Mouse (Mus musculus): ENCODE results near the gene Rpl19.

GRCm38 (mm10) chr11:98019883-98020610 is 6.5 kb upstream of the Rpl19 start:
- TF ChIP-seq POLR2A (IDR thresholded peaks at IDR 0.05; ENCODE audit: low read depth, low read length) = no peak
- no peak for TF ChIP-seq MAFK (IDR thresholded peaks at IDR 0.05; ENCODE audit: insufficient replicate concordance, low read length)
- no peak for TF ChIP-seq EP300 (IDR thresholded peaks at IDR 0.05; ENCODE audit: low read length)
- no peak for TF ChIP-seq CTCF (conservative IDR thresholded peaks at IDR 0.05 in 1 of 2, IDR thresholded peaks at IDR 0.05 in 1 of 2; ENCODE audit: low read depth in 2 of 2, low read length in 2 of 2)
- TF ChIP-seq NELFE (IDR thresholded peaks at IDR 0.05; ENCODE audit: low read depth, low read length) = no peak
- no peak for TF ChIP-seq ZNF384 (IDR thresholded peaks at IDR 0.05; ENCODE audit: low read depth, low read length)
- TF ChIP-seq RCOR1 (conservative IDR thresholded peaks at IDR 0.05; ENCODE audit: low read depth, low read length) = no peak
- no peak for TF ChIP-seq POLR2AphosphoS2 (IDR thresholded peaks at IDR 0.05; ENCODE audit: low read depth, low read length)

All from CH12.LX (cell line).